Mouse (Mus musculus) limb, embryonic 14.5 days (tissue): ENCODE results near the gene Spg7. TPM values are rescaled to one million over a fixed set of nuclear protein-coding genes. Genes with fewer than 3 reads are reported as not detected.
"Not testable (repeated sequence)": the region's sequence is repeated elsewhere in the genome, so short reads cannot be mapped to it uniquely, and the experiment has no call there.

Source experiments
- ATAC-seq: fragments of 200-750 bp; cut with Nextera tagmentation; 2 replicates; pipeline ENCODE4 v1.8.0; 2017; ENCODE audit warnings: low read depth, moderate number of reproducible peaks, moderate TSS enrichment; ENCODE audit not compliant: low FRiP score
- DNase-seq: peaks from one replicate; pipeline ENCODE4 v3.0.0-alpha.2; 2015; ENCODE audit warnings: low spot score
- H3K27ac ChIP-seq: fragments of 300-500 bp; sonication (generic); replicated peaks from 2 replicates; pipeline ENCODE4 v1.5.1; 2014; ENCODE audit warnings: low read depth, mild to moderate bottlenecking, low read length, moderate library complexity, mixed read lengths
- H3K27me3 ChIP-seq: fragments of 300-500 bp; sonication (generic); 2 replicates; pipeline ENCODE4 v1.6.1; 2014; ENCODE audit warnings: low read length, mixed read lengths; ENCODE audit not compliant: control insufficient read depth, insufficient read depth
- H3K36me3 ChIP-seq: fragments of 300-500 bp; sonication (generic); 2 replicates; pipeline ENCODE4 v1.6.1; 2014; ENCODE audit warnings: mild to moderate bottlenecking, low read length, moderate library complexity, mixed read lengths; ENCODE audit not compliant: control insufficient read depth, insufficient read depth
- H3K4me1 ChIP-seq: fragments of 300-500 bp; sonication (generic); 2 replicates; pipeline ENCODE4 v1.6.1; 2014; ENCODE audit warnings: antibody characterized with exemption, low read length, mixed read lengths; ENCODE audit not compliant: control insufficient read depth, insufficient read depth
- H3K4me2 ChIP-seq: fragments of 300-500 bp; sonication (generic); replicated peaks from 2 replicates; pipeline ENCODE4 v1.6.1; 2014; ENCODE audit warnings: low read depth, mild to moderate bottlenecking, low read length, moderate library complexity; ENCODE audit not compliant: severe bottlenecking
- H3K4me3 ChIP-seq: fragments of 300-500 bp; sonication (generic); replicated peaks from 2 replicates; pipeline ENCODE4 v1.5.1; 2014; ENCODE audit warnings: low read length
- H3K9ac ChIP-seq: fragments of 300-500 bp; sonication (generic); 2 replicates; pipeline ENCODE4 v1.6.1; 2014; ENCODE audit warnings: mild to moderate bottlenecking, low read depth, low read length, moderate library complexity; ENCODE audit not compliant: severe bottlenecking
- H3K9me3 ChIP-seq: fragments of 300-500 bp; sonication (generic); 2 replicates; pipeline ENCODE4 v1.6.1; 2016; ENCODE audit warnings: low read length; ENCODE audit not compliant: control insufficient read depth
- POLR2A ChIP-seq: fragments of 200-500 bp; IDR thresholded peaks from 2 replicates; pipeline ENCODE4 v1.8.0; 2012; ENCODE audit warnings: inconsistent platforms, mild to moderate bottlenecking, moderate library complexity, borderline replicate concordance; ENCODE audit not compliant: insufficient read depth, insufficient read length; ENCODE audit errors: extremely low read depth
- WGBS: fragments of 180-500 bp; shearing (Covaris S2); extraction: QIAGEN DNeasy Blood & Tissue Kit; methylation state at CpG from one replicate; pipeline ENCODE4 v1.1.7; 2014; 5-methylcytosine and 5-hydroxymethylcytosine counted together
- polyA plus RNA-seq, 2 experiments: library from polyadenylated mRNA; depleted of rRNA in 1 of 2; stranded (reverse) in 1 of 2; unstranded in 1 of 2; fragments of >200 nt; fragmentation: Nextera tagmentation in 1 of 2; extraction: Ambion mirVana in 1 of 2; gene quantifications; 2 replicates each; pipeline versions ENCODE4 v1.2.1 to v1.2.3; 2012 to 2014

Gene Spg7
- polyA plus RNA-seq, 2 experiments, result 34.8 to 90.0 TPM

DNA sequence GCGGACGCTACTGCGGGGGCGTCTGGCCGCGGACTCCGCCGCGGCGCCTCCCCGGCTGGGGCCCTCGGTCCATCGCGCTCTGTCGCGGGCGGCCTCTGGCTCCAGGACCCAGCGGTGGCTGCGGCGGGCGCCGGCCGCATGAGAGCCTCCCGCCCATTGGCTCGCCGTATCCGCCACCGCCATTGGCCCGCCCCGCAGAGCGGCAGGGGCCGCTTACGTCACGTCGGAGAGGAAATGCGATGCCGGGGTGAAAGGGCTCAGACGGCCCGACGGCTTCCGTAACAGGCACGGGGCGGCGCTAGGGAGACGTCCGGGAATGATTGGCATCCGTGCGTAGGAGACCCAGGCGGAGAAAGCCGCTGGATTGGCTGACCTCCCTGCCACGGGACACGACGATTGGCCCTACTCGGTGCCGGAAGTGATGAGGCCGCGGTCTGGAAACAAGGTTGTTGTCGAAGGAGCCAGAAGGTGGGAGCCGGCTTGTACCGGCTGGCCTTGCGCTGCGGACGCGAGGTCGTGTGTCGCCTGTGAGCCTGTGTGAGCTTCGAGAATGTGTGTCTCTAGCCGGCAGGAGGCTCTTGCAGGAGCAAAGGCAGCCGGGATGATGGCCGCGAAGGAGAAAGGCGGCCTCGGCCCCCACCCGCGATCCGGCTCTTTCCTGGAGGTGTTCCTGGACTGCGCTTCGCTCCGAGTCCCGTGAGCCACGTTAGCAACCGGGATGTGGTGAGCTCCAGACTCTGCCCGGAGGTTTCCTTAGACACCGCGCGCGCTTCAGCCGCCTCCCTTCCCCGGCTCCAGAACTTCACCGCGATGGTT lies 20.4 kb upstream of the Spg7 start, which contains the start of gene Ankrd11:
Gene Ankrd11 (minus strand): TSS at position 120 of the 816 bp plus-strand sequence.
- under 1% methylated on average over 77 of the region's 91 CpGs for whole genome bisulfite sequencing
- ATAC-seq (peak; percentile 96), DNase-seq (peak; percentile 99)

GRCm38 (mm10) chr8:123042974-123043625 lies 19.6 kb upstream of the Spg7 start:
- DNase-seq (no peak), ATAC-seq (no peak)
- 19% methylated on average over 22 of the region's 22 CpGs for WGBS
- Histone ChIP-seq H3K9ac (peak overlapping the region; percentile 90), H3K4me2 (peak overlapping the region; percentile 71), H3K4me1 (peaks cover 17% of the 10 kb centered on the region), H3K4me3 (peak overlapping the region; percentile 99), H3K27me3 (no peaks in the 10 kb centered on the region), H3K36me3 (0 out of 2 replicates have a peak, but pooled peaks cover 2% of the 10 kb centered on the region), H3K27ac (peak overlapping the region; percentile 98), H3K9me3 (no peaks in the 10 kb centered on the region)
- TF ChIP-seq POLR2A, result no peak

More for the DNA sequence above, 20.4 kb upstream of the Spg7 start, which contains the start of gene Ankrd11:
- Histone ChIP-seq H3K27ac (peak within 1 kb of the TSS; percentile 98), H3K4me1 (peaks cover 17% of the 10 kb centered on the region), H3K9me3 (no peaks in the 10 kb centered on the region), H3K4me2 (peak within 1 kb of the TSS; percentile 73), H3K9ac (peak within 1 kb of the TSS; percentile 99), H3K27me3 (no peaks in the 10 kb centered on the region), H3K36me3 (0 out of 2 replicates have a peak, but pooled peaks cover 2% of the 10 kb centered on the region), H3K4me3 (peak within 1 kb of the TSS; percentile 99)
- peak; percentile 97 for TF ChIP-seq POLR2A

DNA sequence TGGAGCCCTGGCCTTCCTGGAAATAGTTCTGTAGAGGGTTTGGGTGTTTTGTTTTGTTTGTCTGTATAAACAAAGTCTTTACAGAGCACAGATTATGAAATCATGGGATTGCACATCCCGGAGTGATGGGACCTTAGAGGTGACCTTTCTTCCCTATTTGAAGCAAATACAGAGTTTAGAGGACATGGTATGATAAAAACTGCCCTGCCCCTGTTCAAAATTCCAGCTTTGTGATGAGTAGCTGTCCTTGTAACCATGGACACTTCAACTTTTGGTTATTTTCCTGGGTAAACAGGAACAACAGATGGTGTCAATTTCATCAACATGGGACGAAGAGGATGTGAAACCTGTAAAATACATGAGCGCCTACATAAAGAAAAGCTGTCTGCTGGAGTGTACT lies 18.8 kb upstream of the Spg7 start:
- H3K4me3 ChIP-seq, result no peak overlapping the region
- WGBS, result 86% methylated on average over 3 of the region's 3 CpGs
- ATAC-seq (no peak), DNase-seq (no peak)
- no peaks in the 10 kb centered on the region for H3K9me3 ChIP-seq
- 0 out of 2 replicates have a peak, but pooled peaks cover 2% of the 10 kb centered on the region for H3K36me3 ChIP-seq
- TF ChIP-seq POLR2A, result no peak
- peaks cover 17% of the 10 kb centered on the region for H3K4me1 ChIP-seq
- 0 out of 2 replicates have a peak overlapping the region, but pooled peaks have one; percentile 71 for H3K4me2 ChIP-seq
- H3K27me3 ChIP-seq, result no peaks in the 10 kb centered on the region
- no peak overlapping the region for H3K27ac ChIP-seq
- no peak overlapping the region for H3K9ac ChIP-seq

DNA sequence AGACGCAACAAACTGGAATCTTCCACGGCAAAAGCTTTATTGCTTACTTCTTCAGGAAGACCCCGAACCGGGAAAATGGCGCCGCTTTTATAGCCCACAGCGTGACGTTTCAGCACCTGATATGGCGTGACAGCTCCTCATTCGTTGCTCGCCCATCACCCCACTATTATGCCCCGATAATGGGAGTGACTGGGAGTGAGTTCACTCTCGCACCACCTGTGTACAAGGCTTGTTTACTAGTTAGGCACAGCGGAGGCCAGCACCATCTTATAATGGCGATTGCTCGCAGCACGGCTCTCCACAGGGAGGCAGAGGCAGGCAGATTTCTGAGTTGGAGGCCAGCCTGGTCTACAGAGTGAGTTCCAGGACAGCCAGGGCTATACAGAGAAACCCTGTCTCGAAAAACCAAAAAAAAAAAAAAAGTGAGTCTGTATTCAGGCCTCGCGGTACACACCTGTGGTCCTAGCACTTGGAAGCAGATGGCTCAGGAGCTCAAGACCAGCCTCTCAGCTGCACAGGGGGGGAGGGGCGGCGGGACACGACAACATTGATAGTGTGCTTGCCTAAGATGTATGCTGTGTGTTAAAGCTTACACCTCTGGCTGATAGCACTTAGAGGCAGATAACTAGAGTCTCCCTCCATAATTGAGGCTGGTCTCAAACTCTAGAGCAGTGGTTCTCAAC lies 17.9 kb upstream of the Spg7 start:
- not testable (repeated sequence) for H3K4me3 ChIP-seq, H3K27me3 ChIP-seq, H3K9ac ChIP-seq, DNase-seq, H3K4me2 ChIP-seq, H3K36me3 ChIP-seq, ATAC-seq, H3K27ac ChIP-seq, H3K9me3 ChIP-seq
- WGBS, result 91% methylated on average over 23 of the region's 23 CpGs
- peaks cover 12% of the 10 kb centered on the region for H3K4me1 ChIP-seq

GRCm38 (mm10) chr8:123046706-123047105 lies 16.0 kb upstream of the Spg7 start:
- Histone ChIP-seq H3K36me3 (0 out of 2 replicates have a peak, but pooled peaks cover 2% of the 10 kb centered on the region), H3K4me2 (no peak overlapping the region), H3K4me1 (peaks cover 6% of the 10 kb centered on the region), H3K9ac (no peak overlapping the region), H3K4me3 (no peak overlapping the region), H3K9me3 (no peaks in the 10 kb centered on the region), H3K27me3 (no peaks in the 10 kb centered on the region), H3K27ac (no peak overlapping the region)
- ATAC-seq (no peak), DNase-seq (no peak)
- no peak for TF ChIP-seq POLR2A
- 73% methylated on average over 4 of the region's 4 CpGs for WGBS
